Mouse (Mus musculus) CD4-positive helper T cell, adult 2 months (primary cell): Measurements from ENCODE around the gene Mylk3.
A peak's percentile ranks its signal among the peaks of the same experiment; 100 is the strongest.

ENCODE experiments used
- DNase-seq: peaks from one replicate; pipeline ENCODE4 v3.0.0-alpha.2; 2012; ENCODE audit warnings: low read depth, missing footprints, low spot score

The Mylk3 gene

GRCm38 (mm10) chr8:85321981-85322380, 64.2 kb downstream of the Mylk3 start:
- no peak for DNase-seq

DNA sequence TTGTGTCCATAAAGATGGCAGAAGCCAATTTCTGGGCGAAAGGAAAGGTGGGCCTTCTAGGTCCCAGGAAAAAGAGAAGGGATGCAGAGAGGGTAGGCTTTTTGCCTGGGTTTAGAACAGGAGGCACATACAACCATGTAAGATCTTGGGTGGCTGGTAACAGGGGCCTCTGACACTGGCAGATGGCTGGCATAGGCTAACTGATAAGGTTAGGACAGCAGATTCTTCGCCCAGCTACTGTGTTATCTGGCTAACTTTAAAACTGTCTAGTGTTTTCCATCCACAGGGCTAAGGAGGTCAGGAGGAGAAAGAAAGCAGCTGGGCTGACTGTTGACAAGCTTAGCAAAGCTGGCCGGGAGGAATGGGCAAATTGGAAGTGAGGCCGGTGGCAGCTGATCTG, 67.6 kb downstream of the Mylk3 start:
- no peak for DNase-seq

GRCm38 (mm10) chr8:85313036-85313435, 73.1 kb downstream of the Mylk3 start:
- no peak for DNase-seq

- peak; percentile 42 for DNase-seq
Measured at GRCm38 (mm10) chr8:85311743-85312142, 74.4 kb downstream of the Mylk3 start.

DNA sequence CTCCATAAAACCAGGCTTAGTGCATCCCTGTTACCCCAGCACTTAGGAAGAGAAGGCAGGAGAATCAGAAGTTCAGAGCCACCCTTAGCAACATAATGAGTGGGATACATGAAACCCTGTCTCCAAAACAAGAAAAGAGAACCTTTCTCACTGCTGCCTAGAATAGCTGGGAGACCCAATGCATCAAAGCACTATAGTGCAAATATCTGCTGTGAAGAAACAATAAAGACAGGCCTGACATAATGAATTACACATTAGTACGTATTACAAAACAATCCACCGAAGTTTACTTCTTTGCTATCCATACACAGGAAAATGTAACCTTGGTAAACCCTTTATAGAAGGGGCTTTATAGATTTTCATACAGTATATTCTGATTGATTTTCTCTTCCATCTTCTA, 77.6 kb downstream of the Mylk3 start:
- no peak for DNase-seq

DNA sequence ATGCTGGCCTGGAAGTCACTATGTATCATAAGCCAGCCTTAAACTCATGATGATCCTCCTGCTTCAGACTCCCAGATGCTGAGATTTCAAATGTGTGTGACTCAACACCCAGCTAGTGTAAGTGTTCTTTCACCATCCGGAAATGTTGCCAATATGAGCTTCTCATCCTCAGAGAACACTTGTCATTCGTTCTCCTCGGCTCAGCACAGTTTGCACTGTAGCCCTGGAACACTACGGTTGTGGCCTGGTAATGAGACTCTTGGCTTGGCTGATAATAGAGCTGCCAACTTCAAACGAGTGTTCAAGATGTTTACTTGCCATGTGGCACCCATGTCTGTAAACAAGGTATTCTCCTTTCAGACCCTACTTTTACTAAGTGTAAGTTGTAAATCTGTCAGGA, 82.6 kb downstream of the Mylk3 start:
- DNase-seq = no peak

DNA sequence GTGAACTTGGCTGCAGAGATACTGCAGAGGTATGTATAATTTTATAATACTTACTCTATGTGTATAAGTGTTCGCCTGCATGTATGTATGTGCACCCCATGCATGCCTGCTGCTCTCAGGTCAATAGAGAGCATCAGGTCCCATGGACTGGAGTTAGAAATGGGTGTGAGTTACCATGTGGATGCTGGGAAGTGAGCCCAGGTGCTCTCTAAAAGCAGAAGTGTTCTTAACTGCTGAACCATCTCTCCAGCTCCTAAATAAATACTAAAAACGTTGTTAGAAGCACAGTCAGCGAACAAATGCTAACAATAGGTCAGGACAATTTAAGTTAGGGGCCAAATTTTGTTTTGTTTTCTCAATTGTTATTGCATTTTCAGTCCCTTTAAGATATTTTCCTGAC, 83.2 kb downstream of the Mylk3 start:
- DNase-seq = no peak

DNA sequence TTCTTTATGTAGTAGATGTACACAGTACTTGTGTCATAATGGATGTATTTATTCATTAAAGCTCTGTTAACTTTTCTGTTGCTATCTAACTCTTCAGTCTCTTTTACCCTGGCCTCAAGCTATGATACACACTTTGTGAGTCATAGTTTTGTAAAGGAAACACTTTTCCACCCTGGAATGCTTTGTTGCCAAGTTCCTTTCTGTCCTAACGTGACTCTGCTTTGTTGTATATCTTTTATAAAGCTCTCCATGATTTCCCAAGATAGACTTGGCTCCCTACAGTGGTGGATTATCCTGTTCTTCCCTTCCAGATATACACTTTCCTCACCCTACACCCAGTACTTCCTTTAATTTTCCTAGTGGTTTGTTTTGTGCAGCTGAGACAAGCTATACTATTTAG, 84.2 kb downstream of the Mylk3 start:
- DNase-seq = no peak

- peak; percentile 96 for DNase-seq
Measured at GRCm38 (mm10) chr8:85299434-85300077, 86.6 kb downstream of the Mylk3 start, which contains the start of the genes Orc6 and Vps35. Orc6 (plus strand) TSS chr8:85299632. Vps35 (minus strand) TSS chr8:85299802.

DNA sequence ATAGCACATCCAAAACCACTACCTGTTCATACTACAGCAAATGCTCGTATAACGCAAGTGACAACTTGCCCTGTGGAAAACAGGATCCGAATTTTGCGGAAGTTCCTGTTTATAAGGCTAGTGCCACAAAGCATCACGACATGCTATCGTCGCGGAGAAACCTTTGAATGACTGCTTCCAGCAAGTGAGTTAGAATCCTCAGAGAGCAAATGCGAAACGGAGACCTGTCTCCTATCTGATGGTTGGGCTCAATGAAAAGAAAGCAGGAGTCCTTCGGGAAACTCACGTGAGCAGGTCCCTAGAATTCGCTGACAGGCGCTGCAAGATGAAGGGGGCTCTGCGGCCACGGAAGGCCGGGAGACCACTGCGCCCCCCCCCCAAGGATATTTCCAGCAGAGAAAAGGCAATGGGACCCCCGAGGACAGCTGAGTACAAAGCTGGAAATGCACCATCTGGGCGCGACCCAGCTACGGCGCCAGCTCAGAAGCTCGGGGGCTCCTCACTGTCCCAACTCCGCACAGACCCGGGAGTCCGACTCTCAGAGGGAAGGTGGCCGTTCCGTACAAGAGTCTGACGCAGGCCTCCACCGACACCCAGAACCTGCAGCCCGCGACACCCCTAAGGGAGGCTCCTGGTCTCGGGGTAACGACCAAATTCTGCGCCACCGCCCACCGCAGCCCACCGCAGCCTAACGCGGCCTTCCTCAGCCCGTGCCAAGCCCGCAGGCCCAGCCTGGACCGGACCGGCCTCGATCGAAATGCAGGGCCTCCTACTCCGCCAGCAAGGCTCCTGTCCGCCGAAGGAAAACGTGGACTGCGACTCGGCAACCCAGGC, 87.3 kb downstream of the Mylk3 start:
- DNase-seq = peak; percentile 39

GRCm38 (mm10) chr8:85286846-85287245, 99.3 kb downstream of the Mylk3 start:
- DNase-seq = no peak
